Mouse (Mus musculus) gastrocnemius, adult 2 months (tissue): ENCODE results near the gene Kcng3. TPM values are rescaled to one million over a fixed set of nuclear protein-coding genes. Genes with fewer than 3 reads are reported as not detected.

ENCODE experiments used
- DNase-seq: peaks from one replicate; pipeline ENCODE4 v3.0.0; 2022
- H3K27ac ChIP-seq: fragments of 200-600 bp; 2 replicates; pipeline ENCODE4 v1.8.1; 2022; ENCODE audit warnings: mild to moderate bottlenecking
- H3K4me3 ChIP-seq: fragments of 200-600 bp; 2 replicates; pipeline ENCODE4 v1.8.1; 2022; ENCODE audit warnings: mild to moderate bottlenecking, moderate library complexity
- CTCF ChIP-seq: fragments of 200-600 bp; IDR thresholded peaks from 2 replicates; pipeline ENCODE4 v1.8.1; 2022; ENCODE audit warnings: antibody characterized with exemption, mild to moderate bottlenecking, moderate library complexity
- intact Hi-C: fragments of 180-260 bp; cut with DNase I; formaldehyde crosslinking; loops from one replicate; pipeline ENCODE4 v1.15.1; 2025
- total RNA-seq, 2 experiments: library from RNA; stranded (reverse); gene quantifications; 2 replicates each; pipeline ENCODE4 v1.2.3; 2021

Kcng3 gene
- total RNA-seq, 2 experiments from 2014 or later, result not detected

DNA sequence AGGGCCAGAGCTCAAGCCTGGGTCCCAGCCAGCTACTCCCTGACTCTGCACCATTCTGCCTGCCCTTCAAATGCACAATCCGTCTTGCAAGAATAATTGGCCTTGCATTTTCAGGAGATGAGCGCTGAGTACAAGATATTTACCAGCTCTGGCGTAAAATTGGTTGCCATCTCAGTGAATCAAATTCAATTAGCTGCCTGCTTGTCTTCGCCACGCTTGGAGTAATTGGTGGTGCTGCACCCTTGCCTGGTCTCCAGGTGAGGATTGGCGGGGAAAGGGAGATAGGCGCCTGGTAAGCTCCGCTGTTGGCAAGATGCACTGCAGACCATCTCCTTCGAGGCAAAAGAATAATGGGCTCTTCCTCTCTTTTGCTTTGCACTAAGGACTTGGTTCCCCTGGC lies 93.6 kb downstream of the Kcng3 start:
- H3K4me3 ChIP-seq, result no peak overlapping the region
- TF ChIP-seq CTCF, result no peak
- intact Hi-C loops, result no loop called here
- no peak overlapping the region for H3K27ac ChIP-seq
- no peak for DNase-seq

Other genes with a start within 250 kb of the Kcng3 start
- gene Cox7a2l, start 114.6 kb downstream of the Kcng3 start, total RNA-seq, result 100 to 1,000 TPM; 151 to 172 TPM
- gene Mta3, start 74.3 kb upstream of the Kcng3 start, total RNA-seq, result 10 to 100 TPM in 1 of 2 experiments, 1 to 10 TPM in 1; 7.7 to 10.2 TPM
- gene Haao, start 216.1 kb upstream of the Kcng3 start, total RNA-seq, result not detected